Mouse (Mus musculus): ENCODE results near the gene Parvb.

DNA sequence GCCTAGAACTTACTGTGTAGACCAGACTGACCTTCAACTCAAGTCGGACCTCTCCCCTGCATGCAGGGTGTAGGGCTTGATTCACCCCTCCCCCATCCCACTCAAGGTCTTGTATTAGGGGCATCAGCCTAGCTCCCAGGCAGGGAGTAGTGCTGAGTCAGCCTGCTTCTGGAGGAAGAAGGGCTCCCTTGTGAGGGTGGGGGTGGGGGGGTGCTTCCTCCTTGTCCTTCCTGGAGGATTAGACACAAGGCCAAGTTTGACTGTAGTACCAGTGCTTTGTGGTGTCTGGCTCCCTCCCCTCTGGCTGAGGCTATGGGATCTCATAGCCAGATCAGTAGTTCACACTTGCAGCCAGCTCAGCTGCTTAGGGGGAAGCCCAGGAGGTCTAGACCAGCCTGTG, 47.9 kb upstream of the Parvb start:
- TF ChIP-seq CTCF (IDR thresholded peaks at IDR 0.05; ENCODE audit: low read depth) (no peak), EP300 (IDR thresholded peaks at IDR 0.05; ENCODE audit: low read depth) (no peak)
